Mouse (Mus musculus): ENCODE measurements around the gene Zfp938. TPM values are rescaled to one million over a fixed set of nuclear protein-coding genes. Genes with fewer than 3 reads are reported as not detected.

The Zfp938 gene
- polyA plus RNA-seq (2012; rRNA removed), result 8.9 and 13.9 TPM in 2 replicates
- polyA plus RNA-seq (2014; fragmentation: Nextera tagmentation; extraction: Ambion mirVana), result 15.9 and 17.2 TPM in 2 replicates

GRCm38 (mm10) chr10:82240742-82241400 is at the start of gene Zfp938:
Zfp938 (minus strand) TSS chr10:82241280.
- H3K4me3 ChIP-seq (replicated peaks; ENCODE audit: low read length), result peak within 1 kb of the TSS; percentile 83
- H3K27ac ChIP-seq (replicated peaks; ENCODE audit: low read depth, low read length), result peak within 1 kb of the TSS; percentile 83
- H3K9ac ChIP-seq (ENCODE audit: low read depth, low read length, severe bottlenecking), result peak within 1 kb of the TSS; percentile 77
- WGBS, result 2% methylated on average over 27 of the region's 27 CpGs
- DNase-seq (ENCODE audit: low spot score) (peak; percentile 95), ATAC-seq (ENCODE audit: low FRiP score, low read depth) (peak; percentile 100)
- peaks cover 5% of the 10 kb centered on the region for H3K36me3 ChIP-seq (ENCODE audit: control insufficient read depth, insufficient read depth, low read length)
- peak; percentile 56; the same call in 1 of the 2 replicates for TF ChIP-seq POLR2A (IDR thresholded peaks at IDR 0.05; ENCODE audit: borderline replicate concordance, extremely low read depth, insufficient read depth, insufficient read length)
- peak within 1 kb of the TSS; percentile 57 for H3K4me2 ChIP-seq (replicated peaks; ENCODE audit: low read depth, low read length, severe bottlenecking)
- peaks cover 8% of the 10 kb centered on the region; the same call in 1 of the 2 replicates for H3K9me3 ChIP-seq (ENCODE audit: control insufficient read depth, low read length)
- H3K4me1 ChIP-seq (ENCODE audit: control insufficient read depth, insufficient read depth, low read length), result peaks cover 3% of the 10 kb centered on the region; the same call in 1 of the 2 replicates
- H3K27me3 ChIP-seq (ENCODE audit: control insufficient read depth, insufficient read depth, low read length), result no peaks in the 10 kb centered on the region

GRCm38 (mm10) chr10:82257331-82257730 is 16.3 kb upstream of the Zfp938 start:
- no peak for TF ChIP-seq POLR2A (IDR thresholded peaks at IDR 0.05; ENCODE audit: borderline replicate concordance, extremely low read depth, insufficient read depth, insufficient read length)
- no peak overlapping the region for H3K4me3 ChIP-seq (replicated peaks; ENCODE audit: low read length)

GRCm38 (mm10) chr10:82245021-82245420 is 3.9 kb upstream of the Zfp938 start:
- Histone ChIP-seq H3K27ac (replicated peaks; ENCODE audit: low read depth, low read length) (no peak overlapping the region), H3K9me3 (ENCODE audit: control insufficient read depth, low read length) (no peaks in the 10 kb centered on the region), H3K4me2 (replicated peaks; ENCODE audit: low read depth, low read length, severe bottlenecking) (no peak overlapping the region), H3K27me3 (ENCODE audit: control insufficient read depth, insufficient read depth, low read length) (no peaks in the 10 kb centered on the region), H3K4me3 (replicated peaks; ENCODE audit: low read length) (no peak overlapping the region), H3K9ac (ENCODE audit: low read depth, low read length, severe bottlenecking) (no peak overlapping the region), H3K36me3 (ENCODE audit: control insufficient read depth, insufficient read depth, low read length) (no peaks in the 10 kb centered on the region), H3K4me1 (ENCODE audit: control insufficient read depth, insufficient read depth, low read length) (peaks cover 3% of the 10 kb centered on the region; the same call in 1 of the 2 replicates)
- DNase-seq (ENCODE audit: low spot score), result no peak
- ATAC-seq (ENCODE audit: low FRiP score, low read depth), result no peak
- TF ChIP-seq POLR2A (IDR thresholded peaks at IDR 0.05; ENCODE audit: borderline replicate concordance, extremely low read depth, insufficient read depth, insufficient read length), result no peak

More at GRCm38 (mm10) chr10:82257331-82257730, 16.3 kb upstream of the Zfp938 start:
- H3K36me3 ChIP-seq (ENCODE audit: control insufficient read depth, insufficient read depth, low read length), result no peaks in the 10 kb centered on the region
- H3K27me3 ChIP-seq (ENCODE audit: control insufficient read depth, insufficient read depth, low read length), result no peaks in the 10 kb centered on the region
- no peak for DNase-seq (ENCODE audit: low spot score)
- H3K9me3 ChIP-seq (ENCODE audit: control insufficient read depth, low read length), result no peaks in the 10 kb centered on the region; the same call in 1 of the 2 replicates
- no peak overlapping the region for H3K9ac ChIP-seq (ENCODE audit: low read depth, low read length, severe bottlenecking)
- no peak overlapping the region for H3K27ac ChIP-seq (replicated peaks; ENCODE audit: low read depth, low read length)
- ATAC-seq (ENCODE audit: low FRiP score, low read depth), result no peak
- no peak overlapping the region for H3K4me2 ChIP-seq (replicated peaks; ENCODE audit: low read depth, low read length, severe bottlenecking)
- no peaks in the 10 kb centered on the region for H3K4me1 ChIP-seq (ENCODE audit: control insufficient read depth, insufficient read depth, low read length)
- WGBS, result 84% methylated on average over 2 of the region's 2 CpGs

- H3K9me3 ChIP-seq (ENCODE audit: control insufficient read depth, low read length), result peaks cover 6% of the 10 kb centered on the region; the same call in 1 of the 2 replicates
- no peaks in the 10 kb centered on the region for H3K27me3 ChIP-seq (ENCODE audit: control insufficient read depth, insufficient read depth, low read length)
- H3K36me3 ChIP-seq (ENCODE audit: control insufficient read depth, insufficient read depth, low read length), result peaks cover 5% of the 10 kb centered on the region
- 0 out of 2 replicates have a peak overlapping the region, but pooled peaks have one; percentile 30 for H3K27ac ChIP-seq (replicated peaks; ENCODE audit: low read depth, low read length)
- H3K9ac ChIP-seq (ENCODE audit: low read depth, low read length, severe bottlenecking), result peak overlapping the region; percentile 77
- 64% methylated on average over 5 of the region's 5 CpGs for WGBS
- DNase-seq (ENCODE audit: low spot score), result peak; percentile 3
- peak overlapping the region; percentile 83 for H3K4me3 ChIP-seq (replicated peaks; ENCODE audit: low read length)
- peaks cover 3% of the 10 kb centered on the region; the same call in 1 of the 2 replicates for H3K4me1 ChIP-seq (ENCODE audit: control insufficient read depth, insufficient read depth, low read length)
- H3K4me2 ChIP-seq (replicated peaks; ENCODE audit: low read depth, low read length, severe bottlenecking), result peak overlapping the region; percentile 57
- no peak for TF ChIP-seq POLR2A (IDR thresholded peaks at IDR 0.05; ENCODE audit: borderline replicate concordance, extremely low read depth, insufficient read depth, insufficient read length)
- peak; percentile 31; the same call in 1 of the 2 replicates for ATAC-seq (ENCODE audit: low FRiP score, low read depth)
Measured at GRCm38 (mm10) chr10:82241401-82241788, 315 bp upstream of the Zfp938 start.

GRCm38 (mm10) chr10:82178257-82179064 is 62.6 kb downstream of the Zfp938 start:
- H3K4me3 ChIP-seq (replicated peaks; ENCODE audit: low read length), result peak overlapping the region; percentile 63
- H3K4me2 ChIP-seq (replicated peaks; ENCODE audit: low read depth, low read length, severe bottlenecking), result peak overlapping the region; percentile 68
- peak; percentile 46; the same call in 1 of the 2 replicates for TF ChIP-seq POLR2A (IDR thresholded peaks at IDR 0.05; ENCODE audit: borderline replicate concordance, extremely low read depth, insufficient read depth, insufficient read length)
- H3K9me3 ChIP-seq (ENCODE audit: control insufficient read depth, low read length), result no peaks in the 10 kb centered on the region; the same call in 1 of the 2 replicates
- H3K27ac ChIP-seq (replicated peaks; ENCODE audit: low read depth, low read length), result peak overlapping the region; percentile 94
- no peaks in the 10 kb centered on the region for H3K36me3 ChIP-seq (ENCODE audit: control insufficient read depth, insufficient read depth, low read length)
- peaks cover 5% of the 10 kb centered on the region for H3K4me1 ChIP-seq (ENCODE audit: control insufficient read depth, insufficient read depth, low read length)
- DNase-seq (ENCODE audit: low spot score) (peak; percentile 94), ATAC-seq (ENCODE audit: low FRiP score, low read depth) (peak; percentile 99)
- no peaks in the 10 kb centered on the region for H3K27me3 ChIP-seq (ENCODE audit: control insufficient read depth, insufficient read depth, low read length)
- peak overlapping the region; percentile 67 for H3K9ac ChIP-seq (ENCODE audit: low read depth, low read length, severe bottlenecking)
- 6% methylated on average over 44 of the region's 47 CpGs for WGBS

Other genes with a start within 250 kb of the Zfp938 start
- 5.8 and 8.6 TPM in 2 replicates for gene Zfp873, start 193.2 kb downstream of the Zfp938 start, polyA plus RNA-seq (2012; rRNA removed)
- 10.5 and 13.3 TPM in 2 replicates for gene Zfp873, start 193.2 kb downstream of the Zfp938 start, polyA plus RNA-seq (2014; fragmentation: Nextera tagmentation; extraction: Ambion mirVana)
- 1.4 and 2.6 TPM in 2 replicates for gene BC024063, start 157.9 kb downstream of the Zfp938 start, polyA plus RNA-seq (2012; rRNA removed)
- 5.9 TPM in 2 replicates for gene BC024063, start 157.9 kb downstream of the Zfp938 start, polyA plus RNA-seq (2014; fragmentation: Nextera tagmentation; extraction: Ambion mirVana)
- gene AU041133, start 113.3 kb downstream of the Zfp938 start, polyA plus RNA-seq (2012; rRNA removed), result 1.7 and 2.0 TPM in 2 replicates
- gene AU041133, start 113.3 kb downstream of the Zfp938 start, polyA plus RNA-seq (2014; fragmentation: Nextera tagmentation; extraction: Ambion mirVana), result 6.1 and 7.0 TPM in 2 replicates
- gene 4932415D10Rik, start 75.3 kb upstream of the Zfp938 start, polyA plus RNA-seq (2012; rRNA removed), result not detected in 2 replicates
- gene 4932415D10Rik, start 75.3 kb upstream of the Zfp938 start, polyA plus RNA-seq (2014; fragmentation: Nextera tagmentation; extraction: Ambion mirVana), result not detected in 2 replicates
- 4.8 and 6.3 TPM in 2 replicates for gene Gm4924, start 113.0 kb upstream of the Zfp938 start, polyA plus RNA-seq (2012; rRNA removed)
- 8.0 and 11.2 TPM in 2 replicates for gene Gm4924, start 113.0 kb upstream of the Zfp938 start, polyA plus RNA-seq (2014; fragmentation: Nextera tagmentation; extraction: Ambion mirVana)

Measured in limb, embryonic 14.5 days (tissue).